Mouse (Mus musculus): ENCODE measurements at regions not wholly inside any gene's neighbourhood (a gene's known extent, or its start where the extent isn't known, plus 50 kb on each side); places are given as distances from the start of the nearest gene placed in this dataset.
A peak's percentile ranks its signal among the peaks of the same experiment; 100 is the strongest.
"Not testable (repeated sequence)": the region's sequence is repeated elsewhere in the genome, so short reads cannot be mapped to it uniquely, and the experiment has no call there.

- intact Hi-C loops (cut with DNase I), result no loop called here
- peak; percentile 34 for DNase-seq
Observed at GRCm38 (mm10) chr17:16900791-16901190, 163.1 kb upstream of the Zfp960 start.

DNA sequence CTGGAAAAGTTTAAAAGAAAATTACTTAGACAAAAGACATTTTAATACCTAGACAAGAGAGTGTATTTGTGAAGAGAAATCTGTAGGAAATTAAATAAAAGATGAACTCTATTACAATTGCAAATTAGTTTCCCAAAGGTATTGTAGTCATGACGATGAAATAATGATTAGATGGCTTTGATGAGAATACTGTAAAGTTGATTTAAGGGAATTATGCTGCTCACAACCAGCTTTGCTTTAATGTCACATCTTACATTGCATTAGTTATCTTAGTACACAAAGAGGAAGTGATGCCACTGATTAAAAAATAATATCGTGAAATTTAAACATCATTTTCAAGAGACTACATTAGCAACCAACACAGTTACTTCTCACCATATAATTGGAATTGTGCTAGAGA is 145.7 kb upstream of the Zfp960 start:
- intact Hi-C loops (cut with DNase I), result no loop called here
- DNase-seq, result no peak

DNA sequence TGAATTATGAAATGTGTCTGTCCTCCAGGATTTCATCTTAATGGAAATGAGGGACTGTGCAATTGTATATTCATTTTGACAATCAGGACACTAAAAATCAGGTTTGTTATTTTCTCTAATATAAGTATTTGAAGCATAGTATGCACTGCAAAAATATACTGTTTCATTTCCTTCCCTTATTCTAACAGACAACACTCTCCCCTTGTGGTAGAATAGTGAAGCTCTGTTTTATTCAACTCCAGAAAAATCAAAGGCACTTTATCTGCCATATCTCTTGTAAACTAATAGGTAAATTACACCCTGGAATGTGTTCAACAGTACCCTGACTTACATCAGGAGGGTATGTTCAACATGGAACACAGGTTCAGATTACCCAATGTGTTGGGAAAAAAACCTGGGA is 137.7 kb upstream of the Zfp960 start:
- DNase-seq, result no peak
- intact Hi-C loops (cut with DNase I), result loop anchor here (10.0 kb wide), 1 partner anchor 1141 kb away; no protein-coding TSS in a partner anchor

- peak; percentile 84 for DNase-seq
- intact Hi-C loops (cut with DNase I), result not testable (repeated sequence)
Observed at GRCm38 (mm10) chr17:16951092-16952016, 112.6 kb upstream of the Zfp960 start.

DNA sequence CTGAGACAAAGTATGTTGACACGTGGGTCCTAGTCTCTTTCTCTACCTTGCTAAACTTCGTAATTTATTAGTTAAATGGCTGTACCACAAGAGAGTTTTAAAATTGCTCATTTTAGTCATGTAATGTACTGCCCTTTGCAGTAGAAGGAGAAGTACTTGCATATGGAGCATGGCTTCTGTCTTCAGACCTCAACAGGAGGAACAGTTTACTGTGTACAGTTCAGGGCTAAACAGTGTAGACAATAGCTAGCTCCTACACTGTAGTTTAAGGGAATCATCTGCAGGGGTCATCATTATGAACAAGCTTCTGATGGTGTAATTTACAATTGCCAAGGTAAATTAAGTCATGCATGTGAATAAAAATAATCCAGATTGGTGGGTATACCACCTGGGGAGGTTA is 111.8 kb upstream of the Zfp960 start:
- intact Hi-C loops (cut with DNase I); DNase-seq: not testable (repeated sequence)

- DNase-seq, result not testable (repeated sequence)
Observed at GRCm38 (mm10) chr17:16997241-16997640, 66.7 kb upstream of the Zfp960 start.

GRCm38 (mm10) chr17:17004632-17005265 is 59.2 kb upstream of the Zfp960 start:
- intact Hi-C loops (cut with DNase I), result not testable (repeated sequence)
- peak; percentile 83 for DNase-seq

More at GRCm38 (mm10) chr17:16997241-16997640, 66.7 kb upstream of the Zfp960 start:
- intact Hi-C loops (cut with DNase I), result not testable (repeated sequence)

DNA sequence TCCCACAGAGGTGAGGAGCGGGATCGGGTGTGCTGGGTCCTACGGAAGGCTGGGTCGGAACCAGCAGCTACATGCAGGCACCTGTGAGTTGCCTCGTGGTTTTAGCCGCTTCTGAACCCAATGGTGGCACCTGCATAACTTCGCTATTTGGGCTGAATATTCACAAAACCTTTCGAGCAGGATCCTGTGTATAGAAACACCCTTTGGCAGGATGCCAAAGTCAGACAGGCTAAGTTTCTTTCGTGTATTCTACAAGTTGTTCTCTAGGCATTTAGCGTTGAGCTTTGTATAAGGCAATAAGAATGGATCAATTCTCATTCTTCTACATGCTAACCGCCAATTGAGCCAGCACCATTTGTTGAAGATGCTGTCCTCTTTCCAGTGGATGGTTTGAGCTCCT is 58.6 kb upstream of the Zfp960 start:
- intact Hi-C loops (cut with DNase I); DNase-seq: not testable (repeated sequence)
